Mouse (Mus musculus) layer of hippocampus, postnatal 14 days (tissue): ENCODE measurements around the gene Ccnq. TPM values are rescaled to one million over a fixed set of nuclear protein-coding genes. Genes with fewer than 3 reads are reported as not detected.

Experiments used
- DNase-seq, 2 experiments: peaks; one replicate each; pipeline ENCODE4 v3.0.0; 2021 to 2022; ENCODE audit warnings: low spot score in 2 of 2, mixed read lengths in 1 of 2
- microRNA-seq, 2 experiments: library from miRNA; unstranded; fragments of <30 nt; microRNA quantifications; one replicate each; pipeline ENCODE4 v1.2.0; 2021
- total RNA-seq, 2 experiments: library from RNA; stranded (reverse); gene quantifications; 2 replicates each; pipeline ENCODE4 v1.2.3; 2021

The Ccnq gene
- total RNA-seq, 2 experiments from 2014 or later = 17.4 to 18.4 TPM

DNA sequence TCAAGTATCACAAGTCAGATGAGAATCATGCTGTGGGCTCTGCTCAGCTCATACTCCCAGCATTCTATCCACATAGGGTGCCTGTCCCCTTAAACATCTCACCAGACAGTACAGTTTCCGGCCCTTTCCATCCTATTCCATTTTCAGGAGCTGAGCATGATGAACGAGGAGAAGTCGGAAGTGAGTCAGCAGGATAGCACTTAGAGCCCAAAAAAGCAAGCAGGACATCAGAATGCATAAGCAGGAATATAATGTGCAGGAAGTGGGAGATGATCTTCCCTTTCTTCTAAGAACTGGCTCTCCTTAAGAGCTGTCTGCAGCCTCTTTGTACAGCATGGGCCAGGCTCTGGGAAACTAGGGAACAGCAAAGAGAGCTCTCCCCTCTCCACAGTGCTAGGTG, 49.2 kb downstream of the Ccnq start:
- no peak for DNase-seq

Small RNA genes lying within 50 kb of the gene (microRNA-seq; reads per million reads assigned to microRNA genes)
- 0 reads per million in 2 experiments for gene Gm23840

Other genes with a start within 250 kb of the Ccnq start
- 1 to 10 TPM; 3.9 to 4.5 TPM for gene Sebox, start 248.3 kb downstream of the Ccnq start, total RNA-seq
- gene Tmem199, start 239.6 kb downstream of the Ccnq start, total RNA-seq = 10 to 100 TPM; 36.0 to 40.7 TPM
- gene Poldip2, start 239.5 kb downstream of the Ccnq start, total RNA-seq = 100 to 1,000 TPM; 118 to 120 TPM
- 10 to 100 TPM; 38.1 to 40.9 TPM for gene Tnfaip1, start 215.4 kb downstream of the Ccnq start, total RNA-seq
- gene Ift20, start 215.4 kb downstream of the Ccnq start, total RNA-seq = 10 to 100 TPM; 73.7 to 79.8 TPM
- 10 to 100 TPM; 13.3 to 19.0 TPM for gene Tmem97, start 201.0 kb downstream of the Ccnq start, total RNA-seq
- gene Nlk, start 54.4 kb downstream of the Ccnq start, total RNA-seq = 10 to 100 TPM; 38.3 to 41.4 TPM
- gene Lyrm9, start 74.9 kb upstream of the Ccnq start, total RNA-seq = 10 to 100 TPM; 19.4 to 22.0 TPM
- 1 to 10 TPM; 1.4 to 2.0 TPM for gene Nos2, start 169.1 kb upstream of the Ccnq start, total RNA-seq
- gene Lgals9, start 233.2 kb upstream of the Ccnq start, total RNA-seq = 1 to 10 TPM; 7.2 to 7.4 TPM